Mouse (Mus musculus) 416B (cell line): ENCODE data around the gene Rnf213.
A peak's percentile ranks its signal among the peaks of the same experiment; 100 is the strongest.

Experiments used
- DNase-seq: peaks from one replicate; pipeline ENCODE4 v3.0.0; 2011; ENCODE audit warnings: low read depth

Gene Rnf213

GRCm38 (mm10) chr11:119515823-119516676 is 123.2 kb downstream of the Rnf213 start:
- no peak for DNase-seq

DNA sequence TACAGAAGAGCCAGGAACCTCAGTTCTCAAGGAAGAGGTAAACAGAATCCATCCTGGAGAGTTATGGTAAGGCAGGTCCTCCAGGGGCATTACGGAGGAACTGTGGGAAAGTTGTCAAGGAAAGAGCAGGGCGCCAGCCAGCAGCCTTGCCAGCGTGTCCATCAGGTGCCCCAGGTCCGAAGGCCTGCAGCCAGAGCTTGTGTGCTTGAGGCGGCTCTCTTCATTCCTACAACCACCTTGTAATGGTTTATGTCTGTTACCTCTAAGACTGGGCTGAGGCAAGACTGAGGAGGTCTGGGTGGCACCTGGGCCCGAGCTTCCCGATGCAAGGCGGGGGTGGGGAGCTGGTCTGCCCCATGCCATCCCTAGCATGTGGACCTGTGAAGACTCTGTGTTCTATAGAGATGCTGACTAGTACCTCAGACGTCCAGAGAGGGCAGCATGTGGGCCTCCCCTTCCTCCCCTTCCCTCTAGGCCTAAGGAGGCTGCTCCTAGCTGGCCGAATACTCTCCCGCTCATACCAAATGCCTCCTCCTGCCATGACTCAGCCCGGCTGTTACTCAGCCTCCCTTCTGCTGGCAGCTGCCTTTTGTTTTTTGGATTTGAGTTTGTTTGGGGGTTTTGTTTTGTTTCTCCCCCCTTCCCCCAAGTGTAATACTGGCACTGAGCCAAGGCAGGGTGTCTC is 123.9 kb downstream of the Rnf213 start:
- DNase-seq = peak; percentile 38

GRCm38 (mm10) chr11:119519387-119519786 is 126.5 kb downstream of the Rnf213 start:
- no peak for DNase-seq

- DNase-seq = no peak
Observed at GRCm38 (mm10) chr11:119520005-119520712, 127.3 kb downstream of the Rnf213 start.

- DNase-seq = no peak
Observed at GRCm38 (mm10) chr11:119520713-119521063, 127.8 kb downstream of the Rnf213 start.

- DNase-seq = no peak
Observed at GRCm38 (mm10) chr11:119521920-119522710, 129.2 kb downstream of the Rnf213 start.

DNA sequence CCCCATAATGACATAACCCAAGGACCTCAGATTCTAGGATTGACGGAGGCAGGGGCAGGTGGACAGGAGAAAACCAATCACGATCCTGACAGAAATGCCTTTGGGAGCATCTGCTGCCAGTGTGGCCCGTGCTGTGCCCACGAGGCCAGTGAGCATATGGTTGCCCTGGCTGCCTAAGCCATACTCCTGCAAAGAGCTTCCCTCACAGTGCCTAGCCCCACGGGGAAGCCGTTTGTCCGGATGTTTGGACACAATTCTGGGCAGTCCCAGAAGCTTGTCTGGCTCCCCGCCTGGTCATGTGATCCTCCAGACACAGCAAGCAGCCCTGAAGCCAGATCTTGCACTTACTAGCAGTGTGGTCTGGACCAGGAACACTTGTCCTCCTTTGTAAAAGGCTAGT is 129.9 kb downstream of the Rnf213 start:
- DNase-seq = no peak

GRCm38 (mm10) chr11:119523392-119523791 is 130.5 kb downstream of the Rnf213 start:
- DNase-seq = no peak

DNA sequence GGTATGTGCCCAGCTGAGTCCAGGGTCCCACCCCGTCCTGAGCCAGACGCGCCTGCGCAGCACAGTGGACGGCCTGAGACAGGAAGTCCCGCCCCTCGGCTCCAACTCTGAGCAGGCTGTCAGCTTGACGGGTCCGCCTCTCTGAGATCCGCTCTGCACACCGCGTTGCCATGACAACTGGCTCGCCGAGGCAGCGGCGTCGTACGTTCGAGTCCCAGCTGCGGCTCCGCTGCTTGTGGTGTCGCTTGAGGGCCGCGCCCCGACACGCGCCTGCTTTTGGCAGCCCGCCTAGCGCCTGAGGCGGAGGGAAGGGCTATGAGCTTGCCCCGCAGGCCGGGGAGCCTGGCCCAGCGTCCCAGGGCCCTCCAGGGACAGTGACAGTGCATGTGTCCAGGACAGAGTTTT is 131.6 kb downstream of the Rnf213 start:
- no peak for DNase-seq

DNA sequence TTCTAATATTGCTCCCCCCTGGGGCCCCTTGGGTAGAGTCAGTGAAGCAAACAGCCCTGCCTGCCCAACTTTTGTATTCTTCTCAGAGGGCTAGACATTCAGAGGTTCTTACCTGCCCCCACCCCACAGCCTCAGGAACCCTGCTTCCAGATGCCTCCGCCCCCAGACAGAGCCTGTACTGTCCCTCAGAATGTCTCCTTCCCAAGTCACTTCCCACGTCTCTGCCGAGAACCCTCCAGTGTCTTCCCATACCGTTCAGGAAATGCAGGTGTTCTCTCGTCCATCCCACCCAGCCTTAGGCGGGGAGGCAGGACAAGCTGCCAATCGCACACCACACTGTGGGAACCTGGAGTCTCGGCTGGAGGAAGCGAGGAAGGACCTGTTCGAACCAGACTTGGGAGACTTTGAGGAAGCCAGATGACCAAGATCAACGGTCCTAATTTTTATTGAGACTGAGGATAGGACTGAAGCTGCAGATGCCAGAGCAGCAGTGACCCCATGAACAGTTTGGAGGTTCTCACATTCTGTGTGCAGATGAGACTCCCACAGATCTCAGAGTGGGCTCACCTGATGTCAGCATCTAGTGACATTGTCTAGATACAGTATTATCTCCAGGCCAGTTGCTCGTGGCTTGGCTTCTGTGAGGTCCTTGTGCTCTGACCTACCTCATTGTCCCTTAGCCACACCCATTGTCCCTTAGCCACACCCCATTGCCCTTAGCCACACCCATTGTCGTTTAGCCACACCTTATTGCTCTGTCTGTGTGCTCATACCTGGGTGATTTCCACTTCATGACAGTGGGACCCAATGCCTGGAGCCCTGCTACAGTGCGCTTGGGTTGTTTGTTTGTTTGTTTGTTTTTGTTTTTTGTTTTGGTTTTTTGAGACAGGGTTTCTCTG is 133.4 kb downstream of the Rnf213 start:
- no peak for DNase-seq

DNA sequence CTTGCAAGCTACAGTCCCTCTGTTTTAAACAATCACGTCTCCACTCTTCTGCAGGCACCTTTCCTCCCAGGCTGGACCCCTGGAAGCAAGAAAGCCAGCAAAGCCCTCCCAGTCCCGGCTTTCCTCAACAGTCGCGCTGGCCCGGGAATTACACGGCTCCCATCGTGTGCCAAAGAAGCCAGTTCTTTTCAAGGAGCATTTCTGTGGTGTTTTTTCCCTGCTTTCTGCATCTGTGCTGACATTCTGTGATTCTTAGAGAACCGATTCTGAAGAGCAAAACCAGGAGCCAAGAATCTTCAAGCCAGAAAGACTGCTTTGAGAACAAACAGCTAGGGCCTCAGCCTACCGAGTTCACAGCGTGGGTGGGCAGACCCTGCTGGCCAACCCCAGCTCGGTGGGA is 136.0 kb downstream of the Rnf213 start:
- DNase-seq = no peak

- DNase-seq = no peak
Observed at GRCm38 (mm10) chr11:119532460-119532859, 139.6 kb downstream of the Rnf213 start.

GRCm38 (mm10) chr11:119533745-119534144 is 140.8 kb downstream of the Rnf213 start:
- no peak for DNase-seq
